Mouse (Mus musculus) frontal cortex, postnatal 36 days (tissue): ENCODE measurements around the gene Slc8a1.
A peak's percentile ranks its signal among the peaks of the same experiment; 100 is the strongest.

Experiments used
- DNase-seq, 2 experiments: peaks; one replicate each; pipeline ENCODE4 v3.0.0; 2022; ENCODE audit warnings: low spot score in 2 of 2

Slc8a1 gene

GRCm38 (mm10) chr17:81738311-81738755, at the start of gene Slc8a1:
Gene Slc8a1 (minus strand): TSS chr17:81738377.
- peak; percentile 61 to 84 for DNase-seq

- DNase-seq, result peak; percentile 9 to 38
Observed at GRCm38 (mm10) chr17:81787350-81787749, 49.2 kb upstream of the Slc8a1 start.

GRCm38 (mm10) chr17:81782326-81782725, 44.1 kb upstream of the Slc8a1 start:
- DNase-seq, result no peak

GRCm38 (mm10) chr17:81781491-81781890, 43.3 kb upstream of the Slc8a1 start:
- DNase-seq, result no peak

- DNase-seq, result no peak
Observed at GRCm38 (mm10) chr17:81779883-81780282, 41.7 kb upstream of the Slc8a1 start.

GRCm38 (mm10) chr17:81750664-81751063, 12.5 kb upstream of the Slc8a1 start:
- DNase-seq, result no peak

GRCm38 (mm10) chr17:81743034-81743433, 4.9 kb upstream of the Slc8a1 start:
- DNase-seq, result no peak

- DNase-seq, result no peak
Observed at GRCm38 (mm10) chr17:81740576-81740975, 2.4 kb upstream of the Slc8a1 start.

GRCm38 (mm10) chr17:81737779-81738178, 398 bp downstream of the Slc8a1 start:
- peak in 1 of 2 experiments; percentile 24 for DNase-seq

- no peak for DNase-seq
Observed at GRCm38 (mm10) chr17:81737309-81737708, 868 bp downstream of the Slc8a1 start.

- DNase-seq, result no peak
Observed at GRCm38 (mm10) chr17:81735583-81735982, 2.6 kb downstream of the Slc8a1 start.

GRCm38 (mm10) chr17:81729891-81730290, 8.3 kb downstream of the Slc8a1 start:
- DNase-seq, result no peak

GRCm38 (mm10) chr17:81712273-81712751, 25.9 kb downstream of the Slc8a1 start:
- no peak for DNase-seq

- DNase-seq, result no peak
Observed at GRCm38 (mm10) chr17:81704761-81705160, 33.4 kb downstream of the Slc8a1 start.

GRCm38 (mm10) chr17:81703258-81703657, 34.9 kb downstream of the Slc8a1 start:
- DNase-seq, result no peak

GRCm38 (mm10) chr17:81701701-81702100, 36.5 kb downstream of the Slc8a1 start:
- no peak for DNase-seq

- no peak for DNase-seq
Observed at GRCm38 (mm10) chr17:81698789-81699188, 39.4 kb downstream of the Slc8a1 start.

- no peak for DNase-seq
Observed at GRCm38 (mm10) chr17:81697695-81698094, 40.5 kb downstream of the Slc8a1 start.

GRCm38 (mm10) chr17:81694977-81695376, 43.2 kb downstream of the Slc8a1 start:
- no peak for DNase-seq

- no peak for DNase-seq
Observed at GRCm38 (mm10) chr17:81679616-81680015, 58.6 kb downstream of the Slc8a1 start.

- DNase-seq, result no peak
Observed at GRCm38 (mm10) chr17:81677450-81677849, 60.7 kb downstream of the Slc8a1 start.

GRCm38 (mm10) chr17:81676203-81676602, 62.0 kb downstream of the Slc8a1 start:
- no peak for DNase-seq

GRCm38 (mm10) chr17:81671245-81671644, 66.9 kb downstream of the Slc8a1 start:
- DNase-seq, result no peak
